Mouse (Mus musculus): ENCODE data around the gene Gm10447. TPM values are rescaled to one million over a fixed set of nuclear protein-coding genes. Genes with fewer than 3 reads are reported as not detected.
A peak's percentile ranks its signal among the peaks of the same experiment; 100 is the strongest.
"Not testable (repeated sequence)": the region's sequence is repeated elsewhere in the genome, so short reads cannot be mapped to it uniquely, and the experiment has no call there.

Gm10447 gene
- polyA plus RNA-seq, 1 experiment from 2014 or later = 0.14 TPM

GRCm38 (mm10) chr11:53427993-53428715 is 28.8 kb downstream of the Gm10447 start:
- no peak overlapping the region for H3K27ac ChIP-seq
- no peaks in the 10 kb centered on the region for H3K9me3 ChIP-seq (replicated peaks; ENCODE audit: low read length)
- 91% methylated on average over 3 of the region's 3 CpGs for WGBS
- 0 out of 2 replicates have a peak, but pooled peaks cover 4% of the 10 kb centered on the region for H3K36me3 ChIP-seq (ENCODE audit: insufficient read depth, low read length)
- ATAC-seq (replicated peaks; ENCODE audit: low FRiP score, low read depth) = no peak
- H3K27me3 ChIP-seq (ENCODE audit: insufficient read depth, low read length) = no peaks in the 10 kb centered on the region
- TF ChIP-seq CTCF (IDR thresholded peaks at IDR 0.05; ENCODE audit: low read depth) = no peak
- no peak overlapping the region for H3K4me3 ChIP-seq (replicated peaks; ENCODE audit: low read depth, low read length)
- H3K9ac ChIP-seq (ENCODE audit: low read depth, low read length) = no peak overlapping the region
- H3K4me1 ChIP-seq (replicated peaks; ENCODE audit: insufficient read depth, low read length) = peaks cover 7% of the 10 kb centered on the region
- no peak overlapping the region for H3K4me2 ChIP-seq (ENCODE audit: low read length)
- DNase-seq (ENCODE audit: low spot score) = no peak

DNA sequence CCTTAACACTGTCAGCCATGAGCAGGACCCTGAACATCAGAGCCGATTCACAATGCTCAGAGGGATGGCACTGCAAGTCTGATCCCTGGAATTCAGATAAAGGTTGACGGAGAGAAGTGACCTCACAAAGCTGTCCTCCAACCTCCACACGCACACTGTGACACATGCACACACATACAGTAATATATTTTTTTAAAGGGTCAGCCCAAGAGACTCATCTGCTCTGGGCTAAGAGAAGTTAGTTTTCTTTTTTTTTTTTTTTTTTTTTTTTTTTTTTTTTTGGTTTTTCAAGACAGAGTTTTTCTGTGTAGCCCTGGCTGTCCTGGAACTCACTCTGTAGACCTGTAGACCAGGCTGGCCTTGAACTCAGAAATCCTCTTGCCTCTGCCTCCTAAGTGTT is 30.0 kb downstream of the Gm10447 start:
- H3K9me3 ChIP-seq (replicated peaks; ENCODE audit: low read length); H3K27me3 ChIP-seq (ENCODE audit: insufficient read depth, low read length); H3K27ac ChIP-seq; H3K4me1 ChIP-seq (replicated peaks; ENCODE audit: insufficient read depth, low read length); H3K36me3 ChIP-seq (ENCODE audit: insufficient read depth, low read length); ATAC-seq (replicated peaks; ENCODE audit: low FRiP score, low read depth); H3K9ac ChIP-seq (ENCODE audit: low read depth, low read length); H3K4me2 ChIP-seq (ENCODE audit: low read length); DNase-seq (ENCODE audit: low spot score); H3K4me3 ChIP-seq (replicated peaks; ENCODE audit: low read depth, low read length): not testable (repeated sequence)
- 78% methylated on average over 3 of the region's 3 CpGs for whole genome bisulfite sequencing

DNA sequence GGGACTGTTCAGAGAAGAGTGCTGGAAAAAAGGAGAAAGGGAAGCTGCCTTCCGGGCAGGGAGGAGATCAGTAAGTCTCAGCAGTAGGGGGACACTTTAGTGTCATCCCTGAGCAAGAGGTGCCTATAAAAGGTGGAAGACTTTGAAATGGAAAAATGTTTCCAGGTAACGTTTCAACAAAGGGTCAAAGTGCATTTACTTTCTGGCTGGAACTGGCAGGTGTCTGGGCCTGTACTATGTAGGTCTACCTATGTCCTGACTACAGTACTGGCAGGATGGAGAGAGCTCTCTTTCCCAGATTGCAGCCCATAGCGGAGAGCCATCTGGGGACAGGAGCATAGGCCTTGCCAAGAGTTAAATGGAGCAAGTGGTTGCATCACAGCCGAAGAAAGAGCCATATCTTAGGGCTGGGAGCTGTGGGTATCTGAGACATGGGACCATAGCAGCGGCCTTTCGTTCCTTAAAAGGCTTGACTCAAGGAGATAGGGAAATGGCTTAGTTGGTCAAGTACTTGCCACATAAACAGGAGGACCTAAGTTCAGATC is 31.1 kb downstream of the Gm10447 start:
- H3K9me3 ChIP-seq (replicated peaks; ENCODE audit: low read length) = no peaks in the 10 kb centered on the region
- H3K4me2 ChIP-seq (ENCODE audit: low read length) = no peak overlapping the region
- no peak for ATAC-seq (replicated peaks; ENCODE audit: low FRiP score, low read depth)
- H3K36me3 ChIP-seq (ENCODE audit: insufficient read depth, low read length) = 0 out of 2 replicates have a peak, but pooled peaks cover 4% of the 10 kb centered on the region
- DNase-seq (ENCODE audit: low spot score) = no peak
- H3K4me1 ChIP-seq (replicated peaks; ENCODE audit: insufficient read depth, low read length) = peaks cover 7% of the 10 kb centered on the region
- no peak overlapping the region for H3K27ac ChIP-seq
- H3K27me3 ChIP-seq (ENCODE audit: insufficient read depth, low read length) = no peaks in the 10 kb centered on the region
- H3K9ac ChIP-seq (ENCODE audit: low read depth, low read length) = no peak overlapping the region
- 87% methylated on average over 6 of the region's 6 CpGs for WGBS
- no peak for TF ChIP-seq CTCF (IDR thresholded peaks at IDR 0.05; ENCODE audit: low read depth)
- no peak overlapping the region for H3K4me3 ChIP-seq (replicated peaks; ENCODE audit: low read depth, low read length)

DNA sequence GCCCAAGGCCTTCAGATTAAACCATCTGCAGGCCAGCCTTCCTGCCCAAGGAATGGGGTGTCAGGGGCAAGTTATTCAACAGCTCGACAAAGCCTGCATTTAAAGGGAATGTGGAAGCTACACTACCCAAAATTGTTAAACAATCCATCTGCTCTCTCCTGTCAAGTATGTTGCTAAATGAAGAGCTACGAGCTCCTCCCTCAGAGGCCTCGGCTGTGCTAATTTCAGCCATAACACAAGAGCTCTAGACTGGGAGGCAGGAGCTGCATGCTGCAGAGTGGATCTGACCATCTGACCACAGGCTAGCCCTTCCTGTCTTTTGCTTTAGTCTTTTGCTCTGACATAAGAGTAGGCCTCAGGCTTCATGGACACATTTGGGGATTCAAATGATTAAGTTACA is 31.7 kb downstream of the Gm10447 start:
- no peaks in the 10 kb centered on the region for H3K27me3 ChIP-seq (ENCODE audit: insufficient read depth, low read length)
- WGBS = 54% methylated on average over 3 of the region's 3 CpGs
- no peak for DNase-seq (ENCODE audit: low spot score)

DNA sequence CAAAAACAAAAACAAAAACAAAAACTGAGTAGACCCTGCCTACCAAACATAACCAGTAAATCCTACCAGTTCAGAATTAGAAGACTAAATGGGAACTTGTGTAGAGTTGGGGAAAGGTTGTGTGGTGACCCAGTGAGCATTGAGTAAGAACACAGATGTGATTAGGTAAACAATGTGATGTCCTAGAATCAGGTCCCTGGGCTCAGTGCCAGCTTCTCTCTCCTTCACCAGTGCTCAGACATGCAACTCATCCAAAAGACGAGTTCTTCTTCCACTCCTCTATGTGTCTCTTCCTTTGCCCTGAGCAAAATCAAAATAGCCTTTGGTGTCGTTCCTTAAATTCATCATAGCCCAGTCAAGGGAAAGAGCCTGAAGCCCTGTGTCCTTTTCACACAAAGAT is 32.1 kb downstream of the Gm10447 start:
- no peak overlapping the region for H3K4me3 ChIP-seq (replicated peaks; ENCODE audit: low read depth, low read length)
- H3K4me1 ChIP-seq (replicated peaks; ENCODE audit: insufficient read depth, low read length) = peaks cover 5% of the 10 kb centered on the region
- no peak for TF ChIP-seq CTCF (IDR thresholded peaks at IDR 0.05; ENCODE audit: low read depth)
- no peak overlapping the region for H3K9ac ChIP-seq (ENCODE audit: low read depth, low read length)
- ATAC-seq (replicated peaks; ENCODE audit: low FRiP score, low read depth) = no peak
- H3K9me3 ChIP-seq (replicated peaks; ENCODE audit: low read length) = no peaks in the 10 kb centered on the region
- H3K36me3 ChIP-seq (ENCODE audit: insufficient read depth, low read length) = peaks cover 4% of the 10 kb centered on the region; the same call in 1 of the 2 replicates
- DNase-seq (ENCODE audit: low spot score) = no peak
- 69% methylated on average over 2 of the region's 2 CpGs for WGBS
- no peak overlapping the region for H3K4me2 ChIP-seq (ENCODE audit: low read length)
- H3K27me3 ChIP-seq (ENCODE audit: insufficient read depth, low read length) = no peaks in the 10 kb centered on the region
- no peak overlapping the region for H3K27ac ChIP-seq

More for the DNA sequence above, 31.7 kb downstream of the Gm10447 start:
- H3K27ac ChIP-seq = no peak overlapping the region
- no peak overlapping the region for H3K9ac ChIP-seq (ENCODE audit: low read depth, low read length)
- H3K4me1 ChIP-seq (replicated peaks; ENCODE audit: insufficient read depth, low read length) = peaks cover 7% of the 10 kb centered on the region
- H3K4me2 ChIP-seq (ENCODE audit: low read length) = no peak overlapping the region
- peaks cover 4% of the 10 kb centered on the region; the same call in 1 of the 2 replicates for H3K36me3 ChIP-seq (ENCODE audit: insufficient read depth, low read length)
- no peak for TF ChIP-seq CTCF (IDR thresholded peaks at IDR 0.05; ENCODE audit: low read depth)
- H3K4me3 ChIP-seq (replicated peaks; ENCODE audit: low read depth, low read length) = no peak overlapping the region
- no peaks in the 10 kb centered on the region for H3K9me3 ChIP-seq (replicated peaks; ENCODE audit: low read length)
- ATAC-seq (replicated peaks; ENCODE audit: low FRiP score, low read depth) = no peak

- 79% methylated on average over 4 of the region's 4 CpGs for WGBS
- ATAC-seq (replicated peaks; ENCODE audit: low FRiP score, low read depth) (no peak), DNase-seq (ENCODE audit: low spot score) (no peak)
- H3K27me3 ChIP-seq (ENCODE audit: insufficient read depth, low read length) = no peaks in the 10 kb centered on the region
- H3K36me3 ChIP-seq (ENCODE audit: insufficient read depth, low read length) = peaks cover 13% of the 10 kb centered on the region; the same call in 1 of the 2 replicates
- TF ChIP-seq CTCF (IDR thresholded peaks at IDR 0.05; ENCODE audit: low read depth) = 0 out of 2 replicates have a peak, but pooled peaks have one; percentile 20
- no peaks in the 10 kb centered on the region for H3K9me3 ChIP-seq (replicated peaks; ENCODE audit: low read length)
- no peak within 1 kb of the TSS for H3K4me2 ChIP-seq (ENCODE audit: low read length)
- H3K9ac ChIP-seq (ENCODE audit: low read depth, low read length) = no peak within 1 kb of the TSS
- no peaks in the 10 kb centered on the region for H3K4me1 ChIP-seq (replicated peaks; ENCODE audit: insufficient read depth, low read length)
- no peak within 1 kb of the TSS for H3K4me3 ChIP-seq (replicated peaks; ENCODE audit: low read depth, low read length)
- no peak within 1 kb of the TSS for H3K27ac ChIP-seq
Observed at GRCm38 (mm10) chr11:53423036-53423435, 33.9 kb downstream of the Gm10447 start, which contains the start of gene Leap2. Leap2 (minus strand) TSS chr11:53423170.
